Mouse (Mus musculus) embryonic facial prominence, embryonic 10.5 days (tissue): ENCODE results near the gene Hivep2. TPM values are rescaled to one million over a fixed set of nuclear protein-coding genes. Genes with fewer than 3 reads are reported as not detected.

Experiments used
- DNase-seq: peaks from one replicate; pipeline ENCODE4 v3.0.0-alpha.2; 2017; ENCODE audit warnings: low spot score
- H3K27ac ChIP-seq: fragments of 300-500 bp; sonication (generic); replicated peaks from 2 replicates; pipeline ENCODE4 v1.5.1; 2016; ENCODE audit warnings: mild to moderate bottlenecking
- H3K27me3 ChIP-seq: fragments of 300-500 bp; sonication (generic); replicated peaks from 2 replicates; pipeline ENCODE4 v1.6.1; 2016; ENCODE audit warnings: low read depth, mild to moderate bottlenecking; ENCODE audit not compliant: poor library complexity, severe bottlenecking
- H3K36me3 ChIP-seq: fragments of 300-500 bp; sonication (generic); replicated peaks from 2 replicates; pipeline ENCODE4 v1.6.1; 2016; ENCODE audit warnings: mild to moderate bottlenecking, moderate library complexity
- H3K4me1 ChIP-seq: fragments of 300-500 bp; sonication (generic); 2 replicates; pipeline ENCODE4 v1.6.1; 2016
- H3K4me3 ChIP-seq: fragments of 300-500 bp; sonication (generic); 2 replicates; pipeline ENCODE4 v1.5.1; 2016; ENCODE audit warnings: mild to moderate bottlenecking, moderate library complexity
- H3K9me3 ChIP-seq: fragments of 300-500 bp; sonication (generic); 2 replicates; pipeline ENCODE4 v1.6.1; 2016; ENCODE audit warnings: mild to moderate bottlenecking
- WGBS: fragments of 180-500 bp; shearing (Covaris S2); methylation state at CpG from one replicate; pipeline ENCODE4 v1.1.7; 2016; 5-methylcytosine and 5-hydroxymethylcytosine counted together
- polyA plus RNA-seq: library from polyadenylated mRNA; unstranded; fragments of >200 nt; fragmentation: Nextera tagmentation; extraction: Ambion mirVana; gene quantifications from 2 replicates; pipeline ENCODE4 v1.2.1, GENCODE M21; 2016

The Hivep2 gene
- polyA plus RNA-seq: 1.7 and 1.9 TPM in 2 replicates

DNA sequence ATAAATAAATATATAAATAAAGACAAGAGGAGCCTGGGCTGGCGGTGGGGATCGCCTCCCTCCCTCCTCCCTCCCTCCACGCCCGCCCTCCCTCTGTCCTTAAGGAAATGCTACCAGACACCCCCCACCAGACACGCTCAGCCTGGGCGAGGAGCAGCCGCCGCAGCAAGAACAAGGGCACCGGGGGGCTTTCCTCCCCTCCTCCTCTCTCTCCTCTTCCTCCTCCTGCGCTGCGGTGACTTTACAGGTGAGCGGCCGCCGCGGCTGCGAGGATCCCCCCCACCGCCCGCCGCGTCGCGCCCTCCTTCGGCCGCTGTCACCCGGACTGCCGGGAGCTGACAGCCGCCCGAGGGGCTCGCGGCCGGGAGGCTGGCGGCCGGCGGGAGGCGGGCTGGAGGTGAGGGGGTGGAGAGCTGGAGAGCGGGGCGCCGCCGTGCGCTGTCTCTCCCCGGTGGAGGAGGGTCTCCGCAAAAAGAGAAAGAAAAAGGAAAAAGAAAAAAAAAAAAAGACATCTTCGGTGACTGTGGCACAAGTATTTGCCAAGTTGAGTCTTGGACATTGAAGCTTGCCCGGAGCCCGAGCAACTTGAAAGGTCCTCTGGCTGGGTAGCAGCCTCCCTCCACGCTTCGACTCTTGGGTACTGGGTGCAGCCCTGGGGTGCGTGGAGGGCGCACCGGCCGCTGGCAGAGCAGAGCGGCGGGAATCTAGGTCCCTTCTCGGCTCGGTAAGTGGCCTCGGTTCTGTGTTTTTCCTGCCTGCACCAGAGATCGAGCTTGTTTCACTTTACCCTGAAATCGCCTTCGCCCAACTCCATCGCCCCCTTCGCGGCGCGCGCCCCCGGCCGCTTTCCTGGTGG, at the start of gene Hivep2:
Hivep2 (plus strand) TSS at position 102 of the 856 bp plus-strand sequence.
- Histone ChIP-seq H3K4me1 (peaks cover 27% of the 10 kb centered on the region), H3K4me3 (peak within 1 kb of the TSS; percentile 80), H3K27me3 (peaks cover 32% of the 10 kb centered on the region), H3K9me3 (no peaks in the 10 kb centered on the region), H3K27ac (peak within 1 kb of the TSS; percentile 92), H3K36me3 (no peaks in the 10 kb centered on the region)
- WGBS: under 1% methylated on average over 67 of the region's 67 CpGs
- DNase-seq: peak; percentile 76

DNA sequence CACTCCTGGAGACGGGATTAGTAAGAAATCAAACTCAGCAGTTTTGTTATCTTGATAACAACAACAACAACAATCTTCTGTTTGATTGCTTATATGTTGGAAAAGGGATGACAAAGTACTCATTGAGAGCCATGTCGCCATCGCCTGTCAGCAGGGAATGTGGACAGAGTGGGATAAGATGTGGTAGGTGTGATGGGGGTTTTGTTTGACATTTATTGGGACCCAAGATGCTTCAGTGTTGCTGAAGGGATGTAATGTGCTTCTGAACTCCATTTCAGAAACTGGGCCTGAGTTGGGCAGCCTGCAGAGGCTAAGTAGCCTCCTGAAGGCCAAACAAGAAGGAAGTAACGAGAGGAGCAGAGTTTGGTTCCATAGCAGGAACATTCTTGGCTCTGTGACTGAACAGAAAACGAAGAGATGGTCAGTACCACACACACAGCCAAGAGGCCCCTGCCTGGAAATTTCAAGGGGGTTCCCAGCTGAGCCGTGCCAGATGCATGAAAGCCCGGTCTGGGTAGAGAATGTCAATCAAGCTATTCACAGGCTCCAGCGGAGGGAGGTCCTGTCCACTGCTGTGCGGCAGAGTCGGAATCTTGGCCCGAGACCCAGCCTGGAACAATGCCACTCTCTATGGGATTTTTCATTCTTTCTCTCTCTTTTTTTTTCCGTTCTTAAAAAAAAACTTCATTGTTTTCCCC, 49.1 kb upstream of the Hivep2 start:
- Histone ChIP-seq H3K9me3 (no peaks in the 10 kb centered on the region), H3K27me3 (no peaks in the 10 kb centered on the region), H3K36me3 (no peaks in the 10 kb centered on the region), H3K27ac (no peak overlapping the region), H3K4me1 (peaks cover 5% of the 10 kb centered on the region), H3K4me3 (no peak overlapping the region)
- WGBS: 36% methylated on average over 12 of the region's 12 CpGs
- DNase-seq: peak; percentile 47

GRCm38 (mm10) chr10:13921641-13922385, 44.1 kb upstream of the Hivep2 start:
- no peak overlapping the region for H3K27ac ChIP-seq
- 88% methylated on average over 9 of the region's 9 CpGs for WGBS
- H3K27me3 ChIP-seq: no peaks in the 10 kb centered on the region
- H3K4me1 ChIP-seq: peaks cover 2% of the 10 kb centered on the region
- no peak for DNase-seq
- no peaks in the 10 kb centered on the region for H3K9me3 ChIP-seq
- H3K36me3 ChIP-seq: no peaks in the 10 kb centered on the region
- no peak overlapping the region for H3K4me3 ChIP-seq

DNA sequence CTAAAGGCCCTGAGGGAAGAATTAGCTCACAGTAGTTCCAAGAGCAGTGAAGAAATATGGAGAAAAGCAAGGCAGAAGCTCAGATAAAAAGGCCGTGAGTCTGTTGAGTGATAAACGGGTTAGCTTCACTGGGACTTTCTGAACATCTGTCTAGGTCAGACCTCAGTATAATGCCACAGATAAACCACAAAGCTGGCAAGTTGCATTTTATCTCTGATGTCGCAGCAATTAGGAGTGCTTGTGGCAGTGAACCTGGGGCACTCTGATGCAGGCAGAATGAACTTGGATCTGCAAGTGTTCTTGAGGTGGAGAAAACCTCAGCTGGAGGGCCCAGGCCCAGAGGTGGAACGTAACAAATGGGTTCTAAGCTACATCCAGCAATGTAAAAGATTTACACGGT, 36.6 kb upstream of the Hivep2 start:
- Histone ChIP-seq H3K27me3 (no peaks in the 10 kb centered on the region), H3K9me3 (no peaks in the 10 kb centered on the region), H3K36me3 (no peaks in the 10 kb centered on the region), H3K4me3 (no peak overlapping the region), H3K4me1 (no peaks in the 10 kb centered on the region), H3K27ac (no peak overlapping the region)
- no peak for DNase-seq
- WGBS: 84% methylated on average over 5 of the region's 5 CpGs

GRCm38 (mm10) chr10:13932147-13932546, 33.7 kb upstream of the Hivep2 start:
- no peak for DNase-seq
- no peak overlapping the region for H3K27ac ChIP-seq
- no peaks in the 10 kb centered on the region for H3K27me3 ChIP-seq
- H3K9me3 ChIP-seq: no peaks in the 10 kb centered on the region
- no peaks in the 10 kb centered on the region for H3K36me3 ChIP-seq
- WGBS: 79% methylated on average over 3 of the region's 3 CpGs
- no peaks in the 10 kb centered on the region for H3K4me1 ChIP-seq
- no peak overlapping the region for H3K4me3 ChIP-seq

DNA sequence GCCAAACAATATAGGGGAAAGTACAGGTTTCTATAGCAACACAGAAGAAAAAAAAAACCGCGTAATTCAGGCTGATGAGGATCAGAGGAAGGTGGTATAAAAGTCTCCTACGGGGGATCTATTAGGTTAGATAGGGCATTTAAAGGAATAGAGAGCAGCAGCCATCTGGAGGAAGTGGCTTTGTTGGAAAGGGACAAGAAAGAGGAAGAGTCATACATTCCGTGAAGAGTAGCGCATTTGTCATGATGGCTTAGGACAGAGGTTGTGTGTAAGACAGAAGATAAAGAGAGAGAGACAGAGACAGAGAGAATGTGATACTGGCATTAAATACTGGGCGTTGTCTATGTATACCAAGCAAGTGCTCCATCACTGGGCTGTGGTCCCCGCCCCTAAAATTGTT, 32.6 kb upstream of the Hivep2 start:
- DNase-seq: no peak

GRCm38 (mm10) chr10:13935646-13936045, 30.2 kb upstream of the Hivep2 start:
- Histone ChIP-seq H3K9me3 (no peaks in the 10 kb centered on the region), H3K36me3 (no peaks in the 10 kb centered on the region), H3K4me1 (no peaks in the 10 kb centered on the region), H3K27me3 (no peaks in the 10 kb centered on the region), H3K27ac (no peak overlapping the region), H3K4me3 (no peak overlapping the region)
- WGBS: 75% methylated on average over 2 of the region's 2 CpGs
- DNase-seq: no peak

More for the DNA sequence above, 32.6 kb upstream of the Hivep2 start:
- 85% methylated on average over 7 of the region's 7 CpGs for WGBS
- H3K4me3 ChIP-seq: no peak overlapping the region
- no peaks in the 10 kb centered on the region for H3K4me1 ChIP-seq
- no peaks in the 10 kb centered on the region for H3K9me3 ChIP-seq
- H3K36me3 ChIP-seq: no peaks in the 10 kb centered on the region
- H3K27me3 ChIP-seq: no peaks in the 10 kb centered on the region
- H3K27ac ChIP-seq: no peak overlapping the region

GRCm38 (mm10) chr10:13941406-13941805, 24.5 kb upstream of the Hivep2 start:
- DNase-seq: no peak
- 86% methylated on average over 2 of the region's 2 CpGs for WGBS
- Histone ChIP-seq H3K27me3 (no peaks in the 10 kb centered on the region), H3K4me3 (no peak overlapping the region), H3K36me3 (no peaks in the 10 kb centered on the region), H3K27ac (no peak overlapping the region), H3K9me3 (no peaks in the 10 kb centered on the region), H3K4me1 (no peaks in the 10 kb centered on the region)

- WGBS: 58% methylated on average over 3 of the region's 3 CpGs
- Histone ChIP-seq H3K4me1 (no peaks in the 10 kb centered on the region), H3K36me3 (no peaks in the 10 kb centered on the region), H3K27ac (no peak overlapping the region), H3K27me3 (no peaks in the 10 kb centered on the region), H3K9me3 (no peaks in the 10 kb centered on the region), H3K4me3 (no peak overlapping the region)
- DNase-seq: no peak
Observed at GRCm38 (mm10) chr10:13943706-13944105, 22.2 kb upstream of the Hivep2 start.

DNA sequence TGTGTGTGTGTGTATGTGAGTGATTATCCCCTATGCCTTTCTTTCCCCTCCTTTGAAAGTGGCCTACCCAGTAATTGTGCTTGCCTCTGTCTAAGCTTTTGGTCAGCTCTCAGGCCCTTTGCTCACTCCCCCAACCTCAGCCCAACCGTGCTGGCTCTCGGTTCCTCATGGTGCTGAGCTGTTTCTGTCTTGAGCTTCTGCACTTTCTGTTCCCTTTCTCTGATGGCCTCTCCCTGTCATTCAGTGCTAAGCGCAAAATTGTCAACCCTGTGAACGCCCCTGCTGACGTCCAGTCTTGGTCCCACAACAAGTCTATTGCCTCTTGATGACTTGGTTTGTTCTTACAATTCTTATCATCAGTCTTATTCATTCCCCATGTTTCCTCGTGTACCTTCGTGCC, 19.4 kb upstream of the Hivep2 start:
- Histone ChIP-seq H3K27ac (no peak overlapping the region), H3K36me3 (no peaks in the 10 kb centered on the region), H3K4me3 (no peak overlapping the region), H3K27me3 (no peaks in the 10 kb centered on the region), H3K4me1 (no peaks in the 10 kb centered on the region), H3K9me3 (no peaks in the 10 kb centered on the region)
- WGBS: 71% methylated on average over 7 of the region's 7 CpGs
- DNase-seq: no peak

DNA sequence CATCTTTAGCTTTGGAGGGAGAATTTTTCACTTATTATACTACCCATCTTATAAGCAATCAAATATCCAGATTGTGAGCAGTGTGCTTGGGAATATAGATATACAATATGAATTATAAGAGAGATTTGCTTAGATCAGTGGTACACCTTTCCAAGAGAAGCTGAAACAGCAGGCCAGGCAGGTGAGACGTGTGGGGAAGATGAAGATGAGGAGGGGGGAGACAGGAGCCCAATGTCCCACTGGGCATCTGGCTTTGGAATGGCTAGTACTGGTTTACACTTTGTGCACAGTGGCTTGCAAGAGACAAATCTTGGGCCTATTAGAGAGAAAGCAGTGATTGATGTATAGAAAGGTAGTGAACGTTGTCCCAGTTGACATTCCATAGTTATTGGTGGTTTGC, 2.9 kb upstream of the Hivep2 start:
- Histone ChIP-seq H3K27ac (no peak overlapping the region), H3K36me3 (no peaks in the 10 kb centered on the region), H3K27me3 (peaks cover 28% of the 10 kb centered on the region), H3K9me3 (no peaks in the 10 kb centered on the region), H3K4me3 (no peak overlapping the region), H3K4me1 (peaks cover 17% of the 10 kb centered on the region)
- 58% methylated on average over 2 of the region's 2 CpGs for WGBS
- DNase-seq: no peak

DNA sequence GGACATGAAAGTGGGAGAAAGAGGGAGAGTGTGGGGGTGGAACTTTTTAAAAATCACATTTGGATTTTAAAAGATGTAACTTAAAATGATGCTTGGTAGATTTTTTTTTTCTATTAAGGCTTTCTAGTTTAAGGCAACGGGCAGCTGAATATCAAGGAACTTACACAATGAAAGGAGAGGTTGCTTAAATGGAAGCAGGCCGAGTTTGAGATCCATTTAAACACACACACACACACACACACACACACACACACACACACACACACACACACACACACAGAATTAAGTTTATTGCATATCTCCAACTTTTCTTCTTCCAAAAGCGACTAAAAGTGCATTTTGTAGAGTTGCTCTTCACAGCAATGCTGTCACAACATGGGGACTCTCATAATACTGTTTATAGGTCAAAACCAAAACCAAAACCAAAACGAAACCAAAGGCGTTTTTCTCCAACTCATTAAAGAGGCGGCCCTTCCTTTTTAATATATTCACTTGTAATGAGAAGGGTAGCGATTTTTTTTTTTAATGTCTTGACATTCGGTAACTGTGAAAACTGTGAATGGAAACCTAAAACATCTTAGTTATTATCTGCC, 1.9 kb upstream of the Hivep2 start:
- WGBS: 6% methylated on average over 8 of the region's 8 CpGs
- peaks cover 27% of the 10 kb centered on the region for H3K4me1 ChIP-seq
- H3K9me3 ChIP-seq: no peaks in the 10 kb centered on the region
- H3K27me3 ChIP-seq: peaks cover 32% of the 10 kb centered on the region
- no peak for DNase-seq
- peak overlapping the region; percentile 92; the same call in 1 of the 2 replicates for H3K27ac ChIP-seq
- H3K36me3 ChIP-seq: no peaks in the 10 kb centered on the region
- H3K4me3 ChIP-seq: peak overlapping the region; percentile 80
